Mouse (Mus musculus) myocyte (in vitro differentiated cells): ENCODE measurements around the gene Gm20388. TPM values are rescaled to one million over a fixed set of nuclear protein-coding genes. Genes with fewer than 3 reads are reported as not detected.

ENCODE experiments used
- H3K27me3 ChIP-seq: one replicate; pipeline ENCODE4 v1.6.1; 2011; ENCODE audit not compliant: control insufficient read depth, insufficient read depth, insufficient read length
- H3K36me3 ChIP-seq: one replicate; pipeline ENCODE4 v1.6.1; 2011; ENCODE audit not compliant: control insufficient read depth, insufficient read depth
- H3K4me2 ChIP-seq: one replicate; pipeline ENCODE4 v1.6.1; 2011; ENCODE audit warnings: low read depth, control low read depth
- H3K4me3 ChIP-seq: one replicate; pipeline ENCODE4 v1.5.1; 2011; ENCODE audit warnings: mild to moderate bottlenecking, control low read depth, moderate library complexity
- H3K79me2 ChIP-seq: one replicate; pipeline ENCODE4 v1.6.1; 2011; ENCODE audit not compliant: control insufficient read depth, insufficient read depth
- H3ac ChIP-seq: one replicate; pipeline ENCODE4 v1.6.1; 2011; ENCODE audit not compliant: control insufficient read depth, insufficient read length
- CEBPB ChIP-seq: IDR thresholded peaks from 2 replicates; pipeline ENCODE4 v1.6.1; 2011; ENCODE audit warnings: mild to moderate bottlenecking, moderate library complexity; ENCODE audit not compliant: poor library complexity, insufficient read depth, severe bottlenecking
- E2F4 ChIP-seq: IDR thresholded peaks from one replicate; pipeline ENCODE4 v1.6.1; 2011; ENCODE audit warnings: mild to moderate bottlenecking, control low read depth, moderate library complexity; ENCODE audit not compliant: insufficient read depth
- MAX ChIP-seq: IDR thresholded peaks from one replicate; pipeline ENCODE4 v1.6.1; 2011; ENCODE audit warnings: low read depth, mild to moderate bottlenecking, control low read depth
- MYOD1 ChIP-seq, 3 experiments: IDR thresholded peaks; one replicate each; pipeline ENCODE4 v1.6.1; 2011; ENCODE audit warnings: control low read depth in 2 of 3, low read depth in 2 of 3, mild to moderate bottlenecking in 2 of 3, moderate library complexity in 1 of 3; ENCODE audit not compliant: insufficient read length in 2 of 3, control insufficient read depth in 1 of 3
- MYOG ChIP-seq, 3 experiments: IDR thresholded peaks; one replicate each; pipeline ENCODE4 v1.6.1; 2011; ENCODE audit warnings: control low read depth in 2 of 3, low read depth in 2 of 3, mild to moderate bottlenecking in 2 of 3; ENCODE audit not compliant: insufficient read length in 2 of 3, control insufficient read depth in 1 of 3, insufficient read depth in 1 of 3
- POLR2A ChIP-seq: IDR thresholded peaks from one replicate; pipeline ENCODE4 v1.6.1; 2011; ENCODE audit warnings: low read depth, mild to moderate bottlenecking, control low read depth, moderate library complexity; ENCODE audit not compliant: insufficient read length
- POLR2AphosphoS2 ChIP-seq: IDR thresholded peaks from one replicate; pipeline ENCODE4 v1.6.1; 2011; ENCODE audit warnings: low read depth, control low read depth; ENCODE audit not compliant: insufficient read length
- REST ChIP-seq: IDR thresholded peaks from one replicate; pipeline ENCODE4 v1.6.1; 2011; ENCODE audit warnings: mild to moderate bottlenecking, control low read depth, moderate library complexity; ENCODE audit not compliant: insufficient read depth, insufficient read length
- SRF ChIP-seq: IDR thresholded peaks from one replicate; pipeline ENCODE4 v1.6.1; 2011; ENCODE audit warnings: low read depth; ENCODE audit not compliant: control insufficient read depth, insufficient read length
- TCF12 ChIP-seq: IDR thresholded peaks from one replicate; pipeline ENCODE4 v1.6.1; 2011; ENCODE audit warnings: mild to moderate bottlenecking, control low read depth; ENCODE audit not compliant: poor library complexity, insufficient read depth, severe bottlenecking
- TCF3 ChIP-seq: IDR thresholded peaks from one replicate; pipeline ENCODE4 v1.6.1; 2011; ENCODE audit warnings: low read depth, control low read depth; ENCODE audit not compliant: insufficient read length
- USF1 ChIP-seq: IDR thresholded peaks from one replicate; pipeline ENCODE4 v1.6.1; 2011; ENCODE audit warnings: low read depth, mild to moderate bottlenecking, control low read depth, moderate library complexity
- polyA plus RNA-seq: library from polyadenylated mRNA; unstranded; fragments of >200 nt; fragmentation: generic; extraction: Trizol; gene quantifications from one replicate; pipeline ENCODE4 v1.2.1, GENCODE M21; 2012; ENCODE audit warnings: missing spikeins

Gm20388 gene
- polyA plus RNA-seq, 1 experiment: 15.3 TPM

GRCm38 (mm10) chr8:122856288-122856687 is 2945.6 kb downstream of the Gm20388 start:
- Histone ChIP-seq H3K4me3 (no peak overlapping the region), H3K79me2 (peaks cover 44% of the 10 kb centered on the region), H3K27me3 (no peaks in the 10 kb centered on the region), H3K36me3 (peaks cover 39% of the 10 kb centered on the region), H3K4me2 (no peak overlapping the region), H3ac (no peak overlapping the region)
- TF ChIP-seq MAX (no peak), MYOD1 (IDR thresholded peaks at IDR 0.05; ENCODE audit: control insufficient read depth in 1 of 3, insufficient read length in 2 of 3, low read depth in 2 of 3) (no peak), TCF12 (no peak), E2F4 (no peak), CEBPB (no peak), TCF3 (no peak), SRF (no peak), POLR2AphosphoS2 (no peak), POLR2A (no peak), MYOG (IDR thresholded peaks at IDR 0.05; ENCODE audit: control insufficient read depth in 1 of 3, insufficient read depth in 1 of 3, insufficient read length in 2 of 3, low read depth in 2 of 3) (no peak), REST (no peak), USF1 (no peak)

- Histone ChIP-seq H3K36me3 (peaks cover 50% of the 10 kb centered on the region), H3K79me2 (peaks cover 14% of the 10 kb centered on the region), H3K4me2 (no peak overlapping the region), H3ac (no peak overlapping the region), H3K27me3 (no peaks in the 10 kb centered on the region), H3K4me3 (no peak overlapping the region)
- TF ChIP-seq MYOG (IDR thresholded peaks at IDR 0.05; ENCODE audit: control insufficient read depth in 1 of 3, insufficient read depth in 1 of 3, insufficient read length in 2 of 3, low read depth in 2 of 3) (no peak), TCF3 (no peak), MAX (no peak), USF1 (no peak), CEBPB (no peak), SRF (no peak), POLR2A (no peak), TCF12 (no peak), MYOD1 (IDR thresholded peaks at IDR 0.05; ENCODE audit: control insufficient read depth in 1 of 3, insufficient read length in 2 of 3, low read depth in 2 of 3) (no peak)
Measured at GRCm38 (mm10) chr8:122859843-122860242, 2949.2 kb downstream of the Gm20388 start.

GRCm38 (mm10) chr8:122864719-122865129 is 2954.1 kb downstream of the Gm20388 start:
- no peaks in the 10 kb centered on the region for H3K27me3 ChIP-seq
- H3K4me3 ChIP-seq: no peak overlapping the region
- H3ac ChIP-seq: no peak overlapping the region
- H3K79me2 ChIP-seq: no peaks in the 10 kb centered on the region
- no peak overlapping the region for H3K4me2 ChIP-seq
- peaks cover 58% of the 10 kb centered on the region for H3K36me3 ChIP-seq
- TF ChIP-seq POLR2AphosphoS2: no peak
- TF ChIP-seq TCF12: no peak
- no peak for TF ChIP-seq USF1
- no peak for TF ChIP-seq SRF
- TF ChIP-seq POLR2A: no peak
- TF ChIP-seq CEBPB: no peak
- no peak for TF ChIP-seq MYOD1 (IDR thresholded peaks at IDR 0.05; ENCODE audit: control insufficient read depth in 1 of 3, insufficient read length in 2 of 3, low read depth in 2 of 3)

- Histone ChIP-seq H3K36me3 (peaks cover 58% of the 10 kb centered on the region), H3K27me3 (no peaks in the 10 kb centered on the region), H3K4me3 (no peak overlapping the region), H3ac (no peak overlapping the region), H3K79me2 (no peaks in the 10 kb centered on the region), H3K4me2 (no peak overlapping the region)
- TF ChIP-seq POLR2AphosphoS2: peak; percentile 9
- TF ChIP-seq E2F4: no peak
Measured at GRCm38 (mm10) chr8:122865441-122865840, 2954.8 kb downstream of the Gm20388 start.

GRCm38 (mm10) chr8:122866231-122866630 is 2955.6 kb downstream of the Gm20388 start:
- Histone ChIP-seq H3K4me2 (no peak overlapping the region), H3K79me2 (no peaks in the 10 kb centered on the region), H3ac (no peak overlapping the region), H3K27me3 (no peaks in the 10 kb centered on the region), H3K4me3 (no peak overlapping the region), H3K36me3 (peaks cover 52% of the 10 kb centered on the region)
- TF ChIP-seq MYOG (IDR thresholded peaks at IDR 0.05; ENCODE audit: control insufficient read depth in 1 of 3, insufficient read depth in 1 of 3, insufficient read length in 2 of 3, low read depth in 2 of 3) (no peak), E2F4 (no peak), SRF (no peak), CEBPB (no peak), POLR2A (no peak), TCF12 (no peak), TCF3 (no peak), REST (no peak), MYOD1 (IDR thresholded peaks at IDR 0.05; ENCODE audit: control insufficient read depth in 1 of 3, insufficient read length in 2 of 3, low read depth in 2 of 3) (no peak), MAX (no peak), USF1 (no peak), POLR2AphosphoS2 (no peak)
